Mouse (Mus musculus): Measurements from ENCODE around the gene Fndc10.
A peak's percentile ranks its signal among the peaks of the same experiment; 100 is the strongest.

- peak; percentile 26 for TF ChIP-seq CTCF (IDR thresholded peaks at IDR 0.05; ENCODE audit: control insufficient read depth, insufficient read depth, insufficient read length)
- no peak for TF ChIP-seq MAX (IDR thresholded peaks at IDR 0.05)
Measured at GRCm38 (mm10) chr4:155675991-155676390, 18.2 kb upstream of the Fndc10 start.
